Mouse (Mus musculus) kidney, adult 2 months (tissue): ENCODE measurements around the gene Foxp1. TPM values are rescaled to one million over a fixed set of nuclear protein-coding genes. Genes with fewer than 3 reads are reported as not detected.

Experiments
- DNase-seq: peaks from one replicate; pipeline ENCODE4 v3.0.0; 2021
- H3K27ac ChIP-seq: fragments of 200-500 bp; 2 replicates; pipeline ENCODE4 v1.5.1; 2012; ENCODE audit warnings: low read depth, low read length, control low read depth, inconsistent platforms; ENCODE audit not compliant: insufficient read depth
- H3K27me3 ChIP-seq: fragments of 200-500 bp; replicated peaks from 2 replicates; pipeline ENCODE4 v1.6.1; 2012; ENCODE audit warnings: mild to moderate bottlenecking, moderate library complexity, low read length, inconsistent platforms; ENCODE audit not compliant: control insufficient read depth, insufficient read depth
- H3K36me3 ChIP-seq: fragments of 200-500 bp; 2 replicates; pipeline ENCODE4 v1.6.1; 2012; ENCODE audit warnings: mild to moderate bottlenecking, moderate library complexity, low read length, inconsistent platforms; ENCODE audit not compliant: control insufficient read depth, insufficient read depth
- H3K4me1 ChIP-seq: fragments of 200-500 bp; 2 replicates; pipeline ENCODE4 v1.6.1; 2011; ENCODE audit warnings: low read length; ENCODE audit not compliant: control insufficient read depth, insufficient read depth
- H3K4me3 ChIP-seq: fragments of 200-500 bp; 2 replicates; pipeline ENCODE4 v1.5.1; 2011; ENCODE audit warnings: mild to moderate bottlenecking, low read depth, low read length, control low read depth; ENCODE audit not compliant: insufficient read depth
- CTCF ChIP-seq: fragments of 200-500 bp; conservative IDR thresholded peaks from 2 replicates; pipeline ENCODE4 v1.5.1; 2011; ENCODE audit warnings: low read depth, mild to moderate bottlenecking, control low read depth, low read length, moderate library complexity, mixed read lengths; ENCODE audit not compliant: insufficient read depth, insufficient read length
- POLR2A ChIP-seq: fragments of 200-500 bp; IDR thresholded peaks from one replicate; pipeline ENCODE4 v1.6.1; 2011; ENCODE audit warnings: low read depth, low read length, control low read depth
- WGBS: fragments of 180-500 bp; shearing (Covaris S2); methylation state at CpG from one replicate; pipeline ENCODE4 v1.1.7; 2018; 5-methylcytosine and 5-hydroxymethylcytosine counted together
- polyA plus RNA-seq: library from polyadenylated mRNA; depleted of rRNA; stranded (reverse); fragments of >200 nt; gene quantifications from 2 replicates; pipeline ENCODE4 v1.2.3, GENCODE M21; 2012

Foxp1 gene
- polyA plus RNA-seq, 1 experiment = 32.8 TPM

- no peak overlapping the region for H3K4me3 ChIP-seq
- no peaks in the 10 kb centered on the region for H3K36me3 ChIP-seq
- peak; percentile 33 for DNase-seq
- WGBS = 45% methylated on average over 5 of the region's 5 CpGs
- no peak for TF ChIP-seq CTCF
- no peak for TF ChIP-seq POLR2A
- H3K27ac ChIP-seq = no peak overlapping the region
- H3K27me3 ChIP-seq = no peaks in the 10 kb centered on the region
- peaks cover 13% of the 10 kb centered on the region; the same call in 1 of the 2 replicates for H3K4me1 ChIP-seq
These were observed 241.9 kb downstream of the Foxp1 start for GRCm38 (mm10) chr6:99280619-99281018.

- TF ChIP-seq POLR2A (no peak), CTCF (no peak)
These were observed 245.3 kb downstream of the Foxp1 start for GRCm38 (mm10) chr6:99277251-99277650.

GRCm38 (mm10) chr6:99276297-99276653 lies 246.2 kb downstream of the Foxp1 start:
- Histone ChIP-seq H3K36me3 (no peaks in the 10 kb centered on the region), H3K4me3 (no peak overlapping the region), H3K4me1 (peaks cover 27% of the 10 kb centered on the region), H3K27me3 (no peaks in the 10 kb centered on the region), H3K27ac (no peak overlapping the region)
- no peak for TF ChIP-seq CTCF
- no peak for TF ChIP-seq POLR2A
- no peak for DNase-seq
- 62% methylated on average over 7 of the region's 7 CpGs for WGBS

More at GRCm38 (mm10) chr6:99277251-99277650, 245.3 kb downstream of the Foxp1 start:
- Histone ChIP-seq H3K36me3 (no peaks in the 10 kb centered on the region), H3K27ac (no peak overlapping the region), H3K4me1 (peaks cover 19% of the 10 kb centered on the region), H3K27me3 (no peaks in the 10 kb centered on the region), H3K4me3 (no peak overlapping the region)
- DNase-seq = no peak
- WGBS = 95% methylated on average over 1 of the region's 1 CpGs

GRCm38 (mm10) chr6:99275381-99276296 lies 246.9 kb downstream of the Foxp1 start:
- H3K27me3 ChIP-seq = no peaks in the 10 kb centered on the region
- DNase-seq = peak; percentile 70
- H3K4me3 ChIP-seq = peak overlapping the region; percentile 19; the same call in 1 of the 2 replicates
- WGBS = 29% methylated on average over 21 of the region's 21 CpGs
- H3K36me3 ChIP-seq = no peaks in the 10 kb centered on the region
- no peak overlapping the region for H3K27ac ChIP-seq
- TF ChIP-seq POLR2A (no peak), CTCF (no peak)
- peaks cover 23% of the 10 kb centered on the region for H3K4me1 ChIP-seq

- Histone ChIP-seq H3K36me3 (no peaks in the 10 kb centered on the region), H3K4me1 (peaks cover 19% of the 10 kb centered on the region), H3K27me3 (no peaks in the 10 kb centered on the region), H3K4me3 (no peak overlapping the region), H3K27ac (no peak overlapping the region)
- 94% methylated on average over 5 of the region's 5 CpGs for WGBS
- no peak for TF ChIP-seq CTCF
- no peak for TF ChIP-seq POLR2A
- no peak for DNase-seq
These were observed 247.9 kb downstream of the Foxp1 start for GRCm38 (mm10) chr6:99274667-99275066.

- Histone ChIP-seq H3K4me1 (peaks cover 19% of the 10 kb centered on the region), H3K36me3 (no peaks in the 10 kb centered on the region), H3K4me3 (no peak overlapping the region), H3K27ac (no peak overlapping the region), H3K27me3 (no peaks in the 10 kb centered on the region)
- WGBS = 78% methylated on average over 6 of the region's 6 CpGs
- TF ChIP-seq POLR2A (no peak), CTCF (no peak)
- DNase-seq = no peak
These were observed 248.3 kb downstream of the Foxp1 start for GRCm38 (mm10) chr6:99274222-99274621.

GRCm38 (mm10) chr6:99273177-99273576 lies 249.3 kb downstream of the Foxp1 start:
- no peaks in the 10 kb centered on the region for H3K36me3 ChIP-seq
- H3K4me1 ChIP-seq = peaks cover 19% of the 10 kb centered on the region
- 58% methylated on average over 5 of the region's 5 CpGs for WGBS
- H3K4me3 ChIP-seq = no peak overlapping the region
- TF ChIP-seq CTCF (no peak), POLR2A (no peak)
- H3K27ac ChIP-seq = no peak overlapping the region
- no peak for DNase-seq
- no peaks in the 10 kb centered on the region for H3K27me3 ChIP-seq
